Mouse (Mus musculus): ENCODE measurements around the gene Gm49384. TPM values are rescaled to one million over a fixed set of nuclear protein-coding genes. Genes with fewer than 3 reads are reported as not detected.

Gm49384 gene
- polyA plus RNA-seq, 1 experiment from 2014 or later = 16.5 TPM

DNA sequence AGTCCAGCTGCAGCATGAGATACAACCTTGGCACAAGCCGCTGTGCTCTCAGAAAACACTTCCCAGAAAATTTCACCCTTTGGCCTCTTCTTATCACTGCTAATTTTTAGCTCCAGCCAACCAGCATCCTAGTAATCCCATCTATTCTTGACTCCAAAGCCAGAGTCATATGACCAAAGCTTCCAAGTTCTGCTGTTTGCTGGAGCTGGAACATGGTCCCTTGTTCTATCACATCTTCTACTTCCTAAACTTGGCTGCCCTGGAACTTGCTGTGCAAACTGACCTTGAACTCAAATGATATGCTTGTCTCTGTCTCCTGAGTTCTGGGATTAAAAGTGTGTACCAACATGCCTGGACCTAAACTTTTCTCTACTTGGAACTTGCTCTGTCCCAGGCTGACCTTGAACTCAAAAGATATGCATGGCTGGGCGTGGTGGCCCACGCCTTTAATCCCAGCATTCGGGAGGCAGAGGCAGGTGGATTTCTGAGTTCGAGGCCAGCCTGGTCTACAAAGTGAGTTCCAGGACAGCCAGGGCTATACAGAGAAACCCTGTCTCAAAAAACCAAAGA, 56.8 kb downstream of the Gm49384 start:
- H3K4me2 ChIP-seq (ENCODE audit: low read length) = no peak overlapping the region
- no peak for ATAC-seq

DNA sequence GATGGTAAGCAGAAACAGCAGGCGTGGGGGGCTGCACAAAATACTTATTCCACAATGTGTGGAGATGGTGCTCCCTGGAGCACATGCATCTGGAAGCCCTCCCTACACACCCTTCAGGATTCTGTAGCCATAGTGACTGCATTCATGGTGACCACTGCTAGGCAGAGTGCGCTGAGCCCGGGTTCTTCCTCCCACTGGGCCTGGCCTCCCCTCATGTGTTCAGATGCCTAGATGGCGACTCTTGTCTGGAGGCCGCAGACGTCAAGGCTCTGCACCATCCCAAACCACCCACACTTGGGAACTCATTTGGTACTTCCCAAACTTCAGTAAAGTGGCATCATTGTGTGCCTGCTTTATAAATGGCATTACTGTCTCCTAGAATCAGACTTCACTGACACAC, 60.6 kb downstream of the Gm49384 start:
- no peak for ATAC-seq
- WGBS = 71% methylated on average over 6 of the region's 6 CpGs
- H3K27ac ChIP-seq (ENCODE audit: low read length) = no peak overlapping the region

More for the DNA sequence above, 56.8 kb downstream of the Gm49384 start:
- 92% methylated on average over 5 of the region's 5 CpGs for WGBS
- no peaks in the 10 kb centered on the region for H3K36me3 ChIP-seq (ENCODE audit: control insufficient read depth, insufficient read depth)
- H3K4me3 ChIP-seq (replicated peaks; ENCODE audit: low read length) = no peak overlapping the region
- H3K4me1 ChIP-seq (replicated peaks; ENCODE audit: control insufficient read depth, insufficient read depth, low read length) = no peaks in the 10 kb centered on the region
- H3K27ac ChIP-seq (ENCODE audit: low read length) = no peak overlapping the region
- no peaks in the 10 kb centered on the region for H3K9me3 ChIP-seq (ENCODE audit: control insufficient read depth, low read length)
- no peaks in the 10 kb centered on the region for H3K27me3 ChIP-seq (replicated peaks; ENCODE audit: control insufficient read depth, insufficient read depth, low read length)
- no peak overlapping the region for H3K9ac ChIP-seq (replicated peaks; ENCODE audit: low read depth, low read length)

DNA sequence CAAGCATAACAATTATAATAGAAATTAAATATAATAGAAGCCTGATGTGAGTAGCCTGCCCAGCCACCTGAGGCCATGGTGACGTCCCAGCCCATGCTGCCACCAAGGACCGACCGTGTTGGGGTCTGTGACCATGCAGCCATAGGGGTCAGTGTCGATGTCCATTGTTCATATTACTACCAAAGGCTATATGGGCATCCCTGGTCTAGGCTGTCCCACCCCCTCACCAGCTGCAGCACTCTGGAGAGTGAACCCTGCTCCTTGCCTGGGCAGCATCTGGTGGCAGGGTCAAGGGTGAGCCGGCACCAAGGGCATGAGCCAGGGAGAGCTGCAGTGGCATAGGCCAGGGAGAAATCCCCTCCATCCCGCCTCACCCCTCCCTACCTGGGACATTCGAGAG, 64.2 kb downstream of the Gm49384 start:
- Histone ChIP-seq H3K4me3 (replicated peaks; ENCODE audit: low read length) (no peak overlapping the region), H3K4me2 (ENCODE audit: low read length) (no peak overlapping the region), H3K9me3 (ENCODE audit: control insufficient read depth, low read length) (no peaks in the 10 kb centered on the region), H3K9ac (replicated peaks; ENCODE audit: low read depth, low read length) (no peak overlapping the region), H3K27me3 (replicated peaks; ENCODE audit: control insufficient read depth, insufficient read depth, low read length) (no peaks in the 10 kb centered on the region), H3K4me1 (replicated peaks; ENCODE audit: control insufficient read depth, insufficient read depth, low read length) (no peaks in the 10 kb centered on the region), H3K36me3 (ENCODE audit: control insufficient read depth, insufficient read depth) (no peaks in the 10 kb centered on the region), H3K27ac (ENCODE audit: low read length) (no peak overlapping the region)
- no peak for ATAC-seq
- WGBS = 89% methylated on average over 7 of the region's 7 CpGs

More for the DNA sequence above, 60.6 kb downstream of the Gm49384 start:
- Histone ChIP-seq H3K9ac (replicated peaks; ENCODE audit: low read depth, low read length) (no peak overlapping the region), H3K36me3 (ENCODE audit: control insufficient read depth, insufficient read depth) (no peaks in the 10 kb centered on the region), H3K9me3 (ENCODE audit: control insufficient read depth, low read length) (no peaks in the 10 kb centered on the region), H3K4me1 (replicated peaks; ENCODE audit: control insufficient read depth, insufficient read depth, low read length) (no peaks in the 10 kb centered on the region), H3K4me2 (ENCODE audit: low read length) (no peak overlapping the region), H3K4me3 (replicated peaks; ENCODE audit: low read length) (no peak overlapping the region), H3K27me3 (replicated peaks; ENCODE audit: control insufficient read depth, insufficient read depth, low read length) (no peaks in the 10 kb centered on the region)

Small RNA genes within 50 kb of the gene (microRNA-seq; reads per million reads assigned to microRNA genes)
- not detected for gene Gm47287
- gene Gm47295 = not detected

Other genes with a start within 250 kb of the Gm49384 start
- gene Rps29, start 45.1 kb downstream of the Gm49384 start, polyA plus RNA-seq (2015; fragmentation: Nextera tagmentation; extraction: Ambion mirVana) = 987 and 1,101 TPM in 2 replicates
- 9.7 and 11.4 TPM in 2 replicates for gene Lrr1, start 35.5 kb downstream of the Gm49384 start, polyA plus RNA-seq (2015; fragmentation: Nextera tagmentation; extraction: Ambion mirVana)
- gene Rpl36al, start 20.2 kb downstream of the Gm49384 start, polyA plus RNA-seq (2015; fragmentation: Nextera tagmentation; extraction: Ambion mirVana) = 289 and 292 TPM in 2 replicates
- gene Mgat2, start 20.1 kb downstream of the Gm49384 start, polyA plus RNA-seq (2015; fragmentation: Nextera tagmentation; extraction: Ambion mirVana) = 32.6 and 37.8 TPM in 2 replicates
- 20.0 and 23.6 TPM in 2 replicates for gene Gm49383, start 7.2 kb downstream of the Gm49384 start, polyA plus RNA-seq (2015; fragmentation: Nextera tagmentation; extraction: Ambion mirVana)
- gene Dnaaf2, start 5.8 kb downstream of the Gm49384 start, polyA plus RNA-seq (2015; fragmentation: Nextera tagmentation; extraction: Ambion mirVana) = 8.1 and 9.1 TPM in 2 replicates
- gene Pole2, start 23.9 kb upstream of the Gm49384 start, polyA plus RNA-seq (2015; fragmentation: Nextera tagmentation; extraction: Ambion mirVana) = 7.2 and 8.0 TPM in 2 replicates
- gene Klhdc1, start 36.9 kb upstream of the Gm49384 start, polyA plus RNA-seq (2015; fragmentation: Nextera tagmentation; extraction: Ambion mirVana) = 12.5 TPM in 2 replicates
- gene Klhdc2, start 92.4 kb upstream of the Gm49384 start, polyA plus RNA-seq (2015; fragmentation: Nextera tagmentation; extraction: Ambion mirVana) = 272 and 285 TPM in 2 replicates
- 87.6 and 94.4 TPM in 2 replicates for gene Nemf, start 152.9 kb upstream of the Gm49384 start, polyA plus RNA-seq (2015; fragmentation: Nextera tagmentation; extraction: Ambion mirVana)
- gene Arf6, start 167.9 kb upstream of the Gm49384 start, polyA plus RNA-seq (2015; fragmentation: Nextera tagmentation; extraction: Ambion mirVana) = 22.2 and 27.6 TPM in 2 replicates
- 0.62 TPM in 1 of 2 replicates, not detected in the other for gene Gm9887, start 168.2 kb upstream of the Gm49384 start, polyA plus RNA-seq (2015; fragmentation: Nextera tagmentation; extraction: Ambion mirVana)

Measured in forebrain, embryonic 16.5 days (tissue).